Mouse (Mus musculus): ENCODE data around the gene Rabgap1l. TPM values are rescaled to one million over a fixed set of nuclear protein-coding genes. Genes with fewer than 3 reads are reported as not detected.

The Rabgap1l gene
- polyA plus RNA-seq, 1 experiment from 2014 or later, result 21.3 TPM

DNA sequence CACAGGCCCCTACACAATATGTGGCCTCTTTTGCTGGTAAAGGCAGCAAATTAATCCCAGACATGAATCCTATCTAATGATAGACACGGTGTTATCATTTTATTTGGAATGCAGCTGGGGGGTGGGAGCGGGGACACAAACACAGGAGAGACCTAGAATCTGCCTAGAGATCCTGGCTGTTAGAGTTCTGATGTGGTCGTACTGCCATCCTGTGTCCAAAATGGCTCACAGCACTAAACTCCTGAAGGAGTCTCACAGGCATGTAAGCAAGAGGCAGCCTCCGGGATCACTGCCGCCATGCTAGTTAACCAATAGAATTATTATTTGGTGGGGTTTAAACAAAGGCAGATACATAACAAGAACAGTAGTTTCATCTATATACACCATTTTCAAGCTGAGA lies 608.5 kb downstream of the Rabgap1l start:
- Histone ChIP-seq H3K4me1 (no peaks in the 10 kb centered on the region), H3K36me3 (ENCODE audit: poor library complexity, severe bottlenecking) (no peaks in the 10 kb centered on the region), H3K27me3 (0 out of 2 replicates have a peak, but pooled peaks cover 2% of the 10 kb centered on the region), H3K9ac (no peak overlapping the region), H3K4me3 (no peak overlapping the region), H3K27ac (no peak overlapping the region), H3K9me3 (replicated peaks) (no peaks in the 10 kb centered on the region), H3K4me2 (no peak overlapping the region)
- 17% methylated on average over 5 of the region's 5 CpGs for WGBS
- peak; percentile 90 for ATAC-seq

GRCm38 (mm10) chr1:160181216-160181615 lies 611.8 kb downstream of the Rabgap1l start:
- no peak for ATAC-seq
- Histone ChIP-seq H3K4me3 (no peak overlapping the region), H3K9ac (no peak overlapping the region), H3K4me2 (no peak overlapping the region), H3K27ac (no peak overlapping the region), H3K4me1 (no peaks in the 10 kb centered on the region), H3K36me3 (ENCODE audit: poor library complexity, severe bottlenecking) (no peaks in the 10 kb centered on the region), H3K9me3 (replicated peaks) (no peaks in the 10 kb centered on the region), H3K27me3 (no peaks in the 10 kb centered on the region)
- 63% methylated on average over 4 of the region's 4 CpGs for WGBS

DNA sequence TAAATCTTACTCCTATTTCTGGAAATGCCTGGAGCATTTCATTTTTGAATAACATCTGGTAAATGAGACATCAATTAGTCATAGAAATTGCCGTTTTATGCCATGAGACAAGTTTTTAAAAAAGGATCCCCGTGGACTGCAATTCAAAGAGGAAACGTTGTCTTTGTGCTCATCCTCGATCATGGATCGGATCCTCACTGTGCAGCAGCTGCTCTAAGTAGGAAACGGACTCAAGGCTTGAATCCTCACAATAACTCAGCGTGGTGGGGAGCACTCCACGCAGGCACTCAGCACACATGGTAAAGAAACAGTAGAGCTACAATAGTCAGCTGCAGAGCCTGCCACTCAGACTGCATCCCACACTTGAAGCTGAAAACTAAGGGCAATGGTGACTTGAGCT lies 616.1 kb downstream of the Rabgap1l start:
- no peak for ATAC-seq
- H3K4me1 ChIP-seq, result no peaks in the 10 kb centered on the region
- no peaks in the 10 kb centered on the region for H3K36me3 ChIP-seq (ENCODE audit: poor library complexity, severe bottlenecking)
- no peak overlapping the region for H3K27ac ChIP-seq
- 70% methylated on average over 8 of the region's 8 CpGs for WGBS
- no peak overlapping the region for H3K4me2 ChIP-seq
- no peak overlapping the region for H3K4me3 ChIP-seq
- H3K9me3 ChIP-seq (replicated peaks), result no peaks in the 10 kb centered on the region
- no peak overlapping the region for H3K9ac ChIP-seq
- no peaks in the 10 kb centered on the region for H3K27me3 ChIP-seq

MicroRNAs within 50 kb of the gene (microRNA counts, 519-probe panel; counts per million panel counts)
- microRNA mmu-miR-1927, result 177 counts per million, percentile 53 among the panel's probes with 10 or more counts

Small RNA genes lying within 50 kb of the gene (microRNA-seq; reads per million reads assigned to microRNA genes)
- gene Mir1927, result 1.9 reads per million

Other genes with a start within 250 kb of the Rabgap1l start
- 7.9 and 8.1 TPM in 2 replicates for gene Rc3h1, start 113.2 kb upstream of the Rabgap1l start, polyA plus RNA-seq (2015; fragmentation: Nextera tagmentation; extraction: Ambion mirVana)
- 3.2 and 3.8 TPM in 2 replicates for gene Serpinc1, start 185.4 kb upstream of the Rabgap1l start, polyA plus RNA-seq (2015; fragmentation: Nextera tagmentation; extraction: Ambion mirVana)
- 10.1 and 12.9 TPM in 2 replicates for gene Zbtb37, start 241.6 kb upstream of the Rabgap1l start, polyA plus RNA-seq (2015; fragmentation: Nextera tagmentation; extraction: Ambion mirVana)